Mouse (Mus musculus): ENCODE data around the gene Sult1a1.

GRCm38 (mm10) chr7:126670152-126670551 is 6.1 kb downstream of the Sult1a1 start:
- TF ChIP-seq POLR2A (IDR thresholded peaks at IDR 0.05; ENCODE audit: control insufficient read depth, low read depth, low read length) (no peak), CTCF (IDR thresholded peaks at IDR 0.05; ENCODE audit: control insufficient read depth, insufficient read depth, insufficient replicate concordance, low read depth, low read length) (no peak)

Measured in testis, adult 2 months (tissue).